Mouse (Mus musculus): ENCODE measurements around the gene Ccr1.

Gene Ccr1

GRCm38 (mm10) chr9:123926041-123926440 lies 42.5 kb downstream of the Ccr1 start:
- peak; percentile 62 for DNase-seq (ENCODE audit: low spot score)

- peak; percentile 91 for DNase-seq (ENCODE audit: low spot score)
Measured at GRCm38 (mm10) chr9:123925101-123925946, 43.2 kb downstream of the Ccr1 start.

- DNase-seq (ENCODE audit: low spot score), result peak; percentile 95
Measured at GRCm38 (mm10) chr9:123924589-123925066, 43.9 kb downstream of the Ccr1 start.

GRCm38 (mm10) chr9:123924035-123924434 lies 44.5 kb downstream of the Ccr1 start:
- peak; percentile 85 for DNase-seq (ENCODE audit: low spot score)

GRCm38 (mm10) chr9:123923146-123923991 lies 45.1 kb downstream of the Ccr1 start:
- DNase-seq (ENCODE audit: low spot score), result no peak

All from lung, postnatal 25 days (tissue).